Mouse (Mus musculus): ENCODE results near the gene Tmem254c. TPM values are rescaled to one million over a fixed set of nuclear protein-coding genes. Genes with fewer than 3 reads are reported as not detected.
"Not testable (repeated sequence)": the region's sequence is repeated elsewhere in the genome, so short reads cannot be mapped to it uniquely, and the experiment has no call there.

Gene Tmem254c
- total and polyA plus RNA-seq, 2 experiments from 2014 or later, result 40.0 to 40.9 TPM

- WGBS, result no CpG with 5 or more reads among the region's 5 CpGs
- H3K9ac ChIP-seq; H3K4me1 ChIP-seq (ENCODE audit: insufficient read depth); H3K4me3 ChIP-seq (ENCODE audit: low read depth, low read length); H3K9me3 ChIP-seq (ENCODE audit: low read length); H3K27ac ChIP-seq (ENCODE audit: low read depth, low read length); H3K36me3 ChIP-seq (ENCODE audit: insufficient read depth); DNase-seq; H3K4me2 ChIP-seq (ENCODE audit: low read depth); ATAC-seq; H3K27me3 ChIP-seq (ENCODE audit: insufficient read depth, low read length): not testable (repeated sequence)
Measured at GRCm38 (mm10) chr14:26045007-26045406, 22.1 kb downstream of the Tmem254c start.

DNA sequence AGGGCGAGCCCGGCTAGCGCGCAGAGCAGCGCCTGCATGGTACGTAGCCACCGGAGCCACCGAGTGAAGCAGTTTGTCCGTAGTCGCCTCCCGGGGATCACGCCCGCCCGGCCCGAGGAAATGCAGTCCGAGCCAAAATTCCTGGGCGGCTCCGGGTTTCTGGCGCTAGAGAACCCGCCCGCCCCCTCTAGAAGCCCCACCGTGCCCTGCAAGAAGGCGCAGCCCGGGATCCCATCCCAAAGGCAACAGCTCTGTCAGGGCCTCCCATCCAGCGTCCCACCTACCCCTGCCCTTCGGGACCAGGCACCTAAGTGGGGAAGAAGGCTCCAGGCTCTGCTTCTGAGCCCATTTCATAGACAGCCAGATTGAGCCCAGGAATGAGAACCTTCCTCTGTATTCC is 24.5 kb downstream of the Tmem254c start, which contains the start of gene Gm9780:
Gene Gm9780, minus strand, starts transcription at position 101 of the 400 bp plus-strand sequence.
- ATAC-seq; H3K4me2 ChIP-seq (ENCODE audit: low read depth); H3K9me3 ChIP-seq (ENCODE audit: low read length); H3K4me1 ChIP-seq (ENCODE audit: insufficient read depth); H3K27ac ChIP-seq (ENCODE audit: low read depth, low read length); H3K36me3 ChIP-seq (ENCODE audit: insufficient read depth); H3K27me3 ChIP-seq (ENCODE audit: insufficient read depth, low read length); H3K9ac ChIP-seq; H3K4me3 ChIP-seq (ENCODE audit: low read depth, low read length); DNase-seq: not testable (repeated sequence)
- WGBS, result no CpG with 5 or more reads among the region's 26 CpGs

GRCm38 (mm10) chr14:26035439-26035838 is 31.7 kb downstream of the Tmem254c start:
- not testable (repeated sequence) for ATAC-seq; DNase-seq; H3K4me3 ChIP-seq (ENCODE audit: low read depth, low read length); H3K9me3 ChIP-seq (ENCODE audit: low read length); H3K4me2 ChIP-seq (ENCODE audit: low read depth); H3K4me1 ChIP-seq (ENCODE audit: insufficient read depth); H3K9ac ChIP-seq; H3K27ac ChIP-seq (ENCODE audit: low read depth, low read length); H3K27me3 ChIP-seq (ENCODE audit: insufficient read depth, low read length); H3K36me3 ChIP-seq (ENCODE audit: insufficient read depth)
- no CpG with 5 or more reads among the region's 6 CpGs for WGBS

- not testable (repeated sequence) for ATAC-seq; H3K4me1 ChIP-seq (ENCODE audit: insufficient read depth); H3K27me3 ChIP-seq (ENCODE audit: insufficient read depth, low read length); H3K36me3 ChIP-seq (ENCODE audit: insufficient read depth); DNase-seq; H3K4me2 ChIP-seq (ENCODE audit: low read depth); H3K9me3 ChIP-seq (ENCODE audit: low read length); H3K27ac ChIP-seq (ENCODE audit: low read depth, low read length); H3K9ac ChIP-seq; H3K4me3 ChIP-seq (ENCODE audit: low read depth, low read length)
- WGBS, result no CpG with 5 or more reads among the region's 3 CpGs
Measured at GRCm38 (mm10) chr14:26034364-26034763, 32.8 kb downstream of the Tmem254c start.

GRCm38 (mm10) chr14:26025653-26026052 is 41.5 kb downstream of the Tmem254c start:
- H3K27ac ChIP-seq (ENCODE audit: low read depth, low read length); H3K9ac ChIP-seq; H3K36me3 ChIP-seq (ENCODE audit: insufficient read depth); H3K4me2 ChIP-seq (ENCODE audit: low read depth); H3K27me3 ChIP-seq (ENCODE audit: insufficient read depth, low read length); H3K9me3 ChIP-seq (ENCODE audit: low read length); H3K4me1 ChIP-seq (ENCODE audit: insufficient read depth); H3K4me3 ChIP-seq (ENCODE audit: low read depth, low read length); DNase-seq: not testable (repeated sequence)
- ATAC-seq, result peak; percentile 23; the same call in 1 of the 2 replicates
- no CpG with 5 or more reads among the region's 12 CpGs for WGBS

- not testable (repeated sequence) for H3K9ac ChIP-seq; H3K27me3 ChIP-seq (ENCODE audit: insufficient read depth, low read length); H3K4me1 ChIP-seq (ENCODE audit: insufficient read depth); H3K4me3 ChIP-seq (ENCODE audit: low read depth, low read length); H3K27ac ChIP-seq (ENCODE audit: low read depth, low read length); H3K4me2 ChIP-seq (ENCODE audit: low read depth); DNase-seq; H3K9me3 ChIP-seq (ENCODE audit: low read length); H3K36me3 ChIP-seq (ENCODE audit: insufficient read depth); ATAC-seq
- WGBS, result no CpG with 5 or more reads among the region's 6 CpGs
Measured at GRCm38 (mm10) chr14:26022831-26023230, 44.3 kb downstream of the Tmem254c start.

GRCm38 (mm10) chr14:26021555-26021954 is 45.6 kb downstream of the Tmem254c start:
- not testable (repeated sequence) for H3K4me2 ChIP-seq (ENCODE audit: low read depth); H3K36me3 ChIP-seq (ENCODE audit: insufficient read depth); H3K27me3 ChIP-seq (ENCODE audit: insufficient read depth, low read length); H3K9ac ChIP-seq; ATAC-seq; DNase-seq; H3K9me3 ChIP-seq (ENCODE audit: low read length); H3K27ac ChIP-seq (ENCODE audit: low read depth, low read length); H3K4me1 ChIP-seq (ENCODE audit: insufficient read depth); H3K4me3 ChIP-seq (ENCODE audit: low read depth, low read length)
- WGBS, result no CpG with 5 or more reads among the region's 9 CpGs

DNA sequence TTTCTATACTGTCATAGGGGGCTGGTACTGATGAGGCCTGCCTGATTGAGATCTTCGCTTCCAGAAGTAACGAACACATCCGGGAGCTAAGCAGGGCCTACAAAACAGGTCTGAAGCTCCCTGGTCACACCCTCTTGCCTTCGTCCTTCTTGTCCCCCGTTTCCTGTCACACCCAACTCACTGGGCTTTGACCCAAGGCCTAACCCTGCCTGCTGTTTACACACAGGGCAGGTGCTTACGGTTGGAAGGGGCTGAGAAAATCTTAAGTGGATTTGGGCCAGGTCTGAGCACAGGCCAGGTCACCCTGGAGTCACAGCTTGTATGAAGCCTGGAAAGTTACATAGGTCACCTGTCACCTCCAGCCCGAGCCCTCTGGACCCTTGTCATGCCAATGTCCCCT is 50.7 kb downstream of the Tmem254c start:
- H3K4me1 ChIP-seq (ENCODE audit: insufficient read depth); ATAC-seq; H3K36me3 ChIP-seq (ENCODE audit: insufficient read depth); H3K9me3 ChIP-seq (ENCODE audit: low read length); H3K4me3 ChIP-seq (ENCODE audit: low read depth, low read length); H3K27me3 ChIP-seq (ENCODE audit: insufficient read depth, low read length); H3K27ac ChIP-seq (ENCODE audit: low read depth, low read length); H3K9ac ChIP-seq; DNase-seq; H3K4me2 ChIP-seq (ENCODE audit: low read depth): not testable (repeated sequence)
- WGBS, result no CpG with 5 or more reads among the region's 7 CpGs

Other genes with a start within 250 kb of the Tmem254c start
- gene Anxa11, start 225.2 kb downstream of the Tmem254c start, total RNA-seq (2014; rRNA removed), result 2.0 and 3.0 TPM in 2 replicates
- 3.7 and 4.2 TPM in 2 replicates for gene Anxa11, start 225.2 kb downstream of the Tmem254c start, polyA plus RNA-seq (2015; fragmentation: Nextera tagmentation; extraction: Ambion mirVana)
- gene Plac9a, start 164.3 kb downstream of the Tmem254c start, total RNA-seq (2014; rRNA removed), result 2.0 TPM in 1 of 2 replicates, not detected in the other
- 0.70 TPM in 1 of 2 replicates, not detected in the other for gene Plac9a, start 164.3 kb downstream of the Tmem254c start, polyA plus RNA-seq (2015; fragmentation: Nextera tagmentation; extraction: Ambion mirVana)
- gene Tmem254a, start 139.7 kb downstream of the Tmem254c start, total RNA-seq (2014; rRNA removed), result 8.0 and 10.1 TPM in 2 replicates
- gene Tmem254a, start 139.7 kb downstream of the Tmem254c start, polyA plus RNA-seq (2015; fragmentation: Nextera tagmentation; extraction: Ambion mirVana), result 4.5 and 5.7 TPM in 2 replicates
- gene Cphx1, start 129.1 kb downstream of the Tmem254c start, total RNA-seq (2014; rRNA removed), result 0.33 TPM in 1 of 2 replicates, not detected in the other
- 0.16 TPM in 1 of 2 replicates, not detected in the other for gene Cphx1, start 129.1 kb downstream of the Tmem254c start, polyA plus RNA-seq (2015; fragmentation: Nextera tagmentation; extraction: Ambion mirVana)
- gene Duxbl1, start 88.8 kb downstream of the Tmem254c start, total RNA-seq (2014; rRNA removed), result 1.2 and 6.4 TPM in 2 replicates
- 1.1 and 2.0 TPM in 2 replicates for gene Duxbl1, start 88.8 kb downstream of the Tmem254c start, polyA plus RNA-seq (2015; fragmentation: Nextera tagmentation; extraction: Ambion mirVana)
- gene Gm9780, start 24.6 kb downstream of the Tmem254c start, total RNA-seq (2014; rRNA removed), result 25.4 and 30.7 TPM in 2 replicates
- gene Gm9780, start 24.6 kb downstream of the Tmem254c start, polyA plus RNA-seq (2015; fragmentation: Nextera tagmentation; extraction: Ambion mirVana), result 13.3 and 16.3 TPM in 2 replicates
- gene Cphx2, start 14.2 kb upstream of the Tmem254c start, total RNA-seq (2014; rRNA removed), result not detected in 2 replicates
- not detected in 2 replicates for gene Cphx2, start 14.2 kb upstream of the Tmem254c start, polyA plus RNA-seq (2015; fragmentation: Nextera tagmentation; extraction: Ambion mirVana)
- gene Cphx3, start 14.9 kb upstream of the Tmem254c start, total RNA-seq (2014; rRNA removed), result not detected in 2 replicates
- not detected in 2 replicates for gene Cphx3, start 14.9 kb upstream of the Tmem254c start, polyA plus RNA-seq (2015; fragmentation: Nextera tagmentation; extraction: Ambion mirVana)
- 0.67 and 3.8 TPM in 2 replicates for gene Duxbl2, start 51.0 kb upstream of the Tmem254c start, total RNA-seq (2014; rRNA removed)
- gene Duxbl2, start 51.0 kb upstream of the Tmem254c start, polyA plus RNA-seq (2015; fragmentation: Nextera tagmentation; extraction: Ambion mirVana), result 1.9 TPM in 1 of 2 replicates, not detected in the other
- 5.9 and 8.0 TPM in 2 replicates for gene Plac9b, start 115.1 kb upstream of the Tmem254c start, total RNA-seq (2014; rRNA removed)
- gene Plac9b, start 115.1 kb upstream of the Tmem254c start, polyA plus RNA-seq (2015; fragmentation: Nextera tagmentation; extraction: Ambion mirVana), result 11.2 and 13.8 TPM in 2 replicates
- 25.0 and 25.5 TPM in 2 replicates for gene Tmem254b, start 139.7 kb upstream of the Tmem254c start, total RNA-seq (2014; rRNA removed)
- 24.1 and 29.4 TPM in 2 replicates for gene Tmem254b, start 139.7 kb upstream of the Tmem254c start, polyA plus RNA-seq (2015; fragmentation: Nextera tagmentation; extraction: Ambion mirVana)
- gene Duxbl3, start 190.6 kb upstream of the Tmem254c start, total RNA-seq (2014; rRNA removed), result 2.1 and 3.8 TPM in 2 replicates
- 0.55 and 3.4 TPM in 2 replicates for gene Duxbl3, start 190.6 kb upstream of the Tmem254c start, polyA plus RNA-seq (2015; fragmentation: Nextera tagmentation; extraction: Ambion mirVana)

All from forebrain, postnatal 0 days (tissue).